Mouse (Mus musculus) central nervous system, embryonic 14 days (tissue): ENCODE data around the gene Tagap. TPM values are rescaled to one million over a fixed set of nuclear protein-coding genes. Genes with fewer than 3 reads are reported as not detected.

Experiments used
- polyA plus RNA-seq: library from polyadenylated mRNA; depleted of rRNA; stranded (reverse); fragments of >200 nt; gene quantifications from 2 replicates; pipeline ENCODE4 v1.2.3, GENCODE M21; 2012; rRNA removed

Gene Tagap
- 0.56 and 0.59 TPM in 2 replicates for polyA plus RNA-seq

DNA sequence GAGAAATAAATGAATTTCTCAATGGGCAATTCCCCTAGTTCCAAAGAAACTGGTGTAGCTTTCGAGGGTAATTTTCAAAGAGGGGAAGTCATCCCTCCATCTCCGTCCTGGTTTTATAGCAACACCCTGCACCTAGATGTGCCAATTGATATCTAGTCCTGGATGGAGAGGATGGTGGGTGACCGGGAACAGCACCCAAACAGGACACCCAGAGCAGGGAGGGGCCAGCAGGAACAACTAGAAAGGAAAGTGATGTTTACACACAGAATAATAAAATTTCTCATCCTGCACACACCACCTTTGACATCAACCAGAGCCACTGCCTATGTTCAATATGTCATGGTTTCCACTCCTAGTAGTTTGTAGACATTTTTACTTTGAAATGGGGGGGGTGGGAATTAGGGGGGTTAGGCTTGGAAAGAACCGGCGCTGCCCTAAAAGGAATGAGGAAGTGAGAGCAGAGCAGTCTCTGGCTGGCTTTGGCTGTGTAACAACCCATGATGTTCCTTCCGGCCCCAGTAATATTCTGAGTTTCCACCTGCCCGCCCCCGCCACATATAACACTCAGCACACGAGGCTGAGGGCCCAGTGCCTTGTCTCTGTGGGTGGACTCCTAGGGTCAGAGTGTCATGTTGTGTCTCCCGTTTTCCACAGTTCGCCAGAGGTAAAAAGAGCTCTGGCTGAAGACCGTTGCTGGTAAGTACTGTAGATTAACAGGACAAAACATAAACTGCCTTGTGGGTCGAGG lies at the start of gene Tagap:
Tagap (plus strand) TSS at position 588 of the 748 bp plus-strand sequence.

DNA sequence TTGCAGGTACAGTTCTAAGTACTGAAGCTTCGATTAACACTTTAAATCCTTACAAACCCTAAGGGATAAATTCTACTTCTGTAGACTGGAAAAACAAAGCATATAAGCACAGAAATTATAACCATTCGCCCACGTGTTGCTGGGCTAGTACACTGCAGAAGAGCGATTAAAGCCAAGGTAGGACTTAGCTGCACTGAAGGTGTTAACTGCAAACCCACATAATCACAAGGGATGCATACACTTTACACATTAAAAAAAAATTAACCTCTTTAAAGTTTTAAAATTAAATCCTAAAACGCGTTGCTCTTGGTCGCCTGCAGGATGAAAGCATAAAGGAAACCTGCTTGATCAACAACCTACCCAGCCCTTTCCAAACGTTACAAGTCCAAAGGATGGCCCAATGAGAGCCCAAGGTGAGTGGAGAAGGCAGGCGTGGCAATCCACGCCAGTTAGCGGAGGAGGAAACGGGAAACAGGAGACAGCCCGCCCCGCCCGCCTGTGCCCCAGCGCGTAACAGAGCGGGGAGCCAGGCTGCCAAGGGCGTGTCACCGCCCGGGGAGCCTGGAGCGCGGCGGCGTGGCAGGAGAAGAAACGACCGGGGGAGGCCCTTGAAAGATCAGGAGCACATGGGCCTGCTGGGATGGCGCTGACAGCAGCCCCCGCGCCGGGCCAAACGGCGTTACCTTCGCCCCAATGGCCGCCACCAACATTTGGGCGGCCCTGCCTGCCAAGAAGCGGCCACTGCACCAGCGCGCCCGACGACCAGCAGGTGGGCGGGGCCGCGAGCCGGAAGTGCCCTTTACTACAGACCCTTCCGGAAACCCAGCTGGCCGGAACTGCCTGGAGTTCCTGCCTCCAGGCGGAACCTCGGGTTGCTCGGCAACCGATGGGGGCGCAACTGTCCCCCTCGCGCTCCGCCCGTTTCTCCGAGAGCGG lies 19.6 kb downstream of the Tagap start, which contains the start of gene Rsph3a:
Rsph3a (plus strand) TSS at position 498 of the 936 bp plus-strand sequence.

Other genes with a start within 250 kb of the Tagap start
- 2.7 and 7.2 TPM in 2 replicates for gene Fndc1, start 98.7 kb upstream of the Tagap start, polyA plus RNA-seq
- gene Rsph3a, start 19.6 kb downstream of the Tagap start, polyA plus RNA-seq, result 52.8 and 67.8 TPM in 2 replicates
- gene Gm49673, start 221.8 kb downstream of the Tagap start, polyA plus RNA-seq, result 0.17 and 0.59 TPM in 2 replicates
- gene Rnaset2a, start 222.1 kb downstream of the Tagap start, polyA plus RNA-seq, result 16.5 and 18.5 TPM in 2 replicates
- 15.2 and 15.8 TPM in 2 replicates for gene Fgfr1op, start 239.5 kb downstream of the Tagap start, polyA plus RNA-seq